Mouse (Mus musculus): ENCODE measurements around the gene Plk2.
A peak's percentile ranks its signal among the peaks of the same experiment; 100 is the strongest.
"Not testable (repeated sequence)": the region's sequence is repeated elsewhere in the genome, so short reads cannot be mapped to it uniquely, and the experiment has no call there.

Plk2 gene

DNA sequence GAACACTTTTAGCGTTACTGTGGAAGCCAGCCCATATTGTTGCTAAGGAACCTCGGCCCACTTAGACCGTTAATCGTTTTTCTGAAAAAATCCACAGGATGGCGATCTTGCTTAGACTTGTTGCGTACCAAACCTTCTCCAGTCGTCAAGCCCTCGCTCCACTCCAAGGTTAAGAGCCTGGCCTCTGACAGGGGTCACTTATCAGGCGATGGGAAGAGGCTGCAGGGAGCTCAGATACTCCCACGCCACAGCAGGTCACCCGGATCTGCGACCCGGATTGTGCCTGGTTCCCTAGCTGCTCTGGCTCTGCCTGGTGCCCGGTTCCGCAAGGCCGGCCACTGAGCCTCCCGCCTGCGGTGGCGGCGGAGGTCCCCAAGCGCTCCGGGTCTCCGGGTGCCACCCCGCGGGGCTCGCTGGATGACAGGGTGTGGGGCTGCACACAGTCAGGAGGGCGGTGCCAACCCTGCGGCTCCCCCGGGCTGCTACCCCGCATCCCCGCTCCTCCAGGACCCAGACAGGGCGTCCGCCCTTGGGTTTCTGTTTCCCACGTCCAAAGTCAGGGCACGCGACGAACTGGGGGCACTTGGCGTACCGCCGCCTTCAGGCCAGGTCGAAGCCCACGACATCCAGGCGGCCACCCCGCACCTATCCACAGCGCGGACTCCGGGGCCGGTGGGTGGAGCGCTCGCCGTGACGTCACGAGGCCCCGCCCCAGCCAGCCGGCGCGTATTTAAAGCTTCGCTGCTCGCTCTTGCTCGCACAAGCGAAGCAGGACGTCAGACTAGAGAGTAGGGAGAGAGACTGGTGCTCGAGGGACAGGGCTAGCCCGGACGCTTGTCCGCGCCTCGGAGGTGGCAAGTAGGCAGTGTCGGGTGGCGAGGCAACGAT lies at the start of gene Plk2:
Gene Plk2, plus strand, starts transcription at position 756 of the 888 bp plus-strand sequence.
- DNase-seq (ENCODE audit: low spot score), result peak; percentile 86

DNA sequence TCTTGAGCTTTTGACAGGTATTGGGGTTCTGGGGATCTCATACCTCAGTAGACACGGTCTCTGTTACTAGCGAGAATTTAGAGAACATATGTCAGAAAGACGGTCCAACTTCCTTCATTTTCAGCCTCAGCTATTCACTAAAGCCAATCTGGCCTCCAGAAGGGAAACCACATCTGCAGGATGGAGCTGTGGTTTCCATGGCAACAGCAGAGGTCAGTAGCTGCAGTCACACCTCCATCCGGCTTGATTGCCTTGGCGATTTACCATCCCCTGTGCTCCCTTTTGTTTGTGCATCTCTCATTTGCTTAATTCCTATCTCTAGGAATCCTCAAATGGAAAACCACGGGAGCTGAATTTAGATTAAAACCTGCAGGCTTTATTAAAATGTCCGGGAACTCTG lies 48.1 kb upstream of the Plk2 start:
- DNase-seq (ENCODE audit: low spot score), result no peak

DNA sequence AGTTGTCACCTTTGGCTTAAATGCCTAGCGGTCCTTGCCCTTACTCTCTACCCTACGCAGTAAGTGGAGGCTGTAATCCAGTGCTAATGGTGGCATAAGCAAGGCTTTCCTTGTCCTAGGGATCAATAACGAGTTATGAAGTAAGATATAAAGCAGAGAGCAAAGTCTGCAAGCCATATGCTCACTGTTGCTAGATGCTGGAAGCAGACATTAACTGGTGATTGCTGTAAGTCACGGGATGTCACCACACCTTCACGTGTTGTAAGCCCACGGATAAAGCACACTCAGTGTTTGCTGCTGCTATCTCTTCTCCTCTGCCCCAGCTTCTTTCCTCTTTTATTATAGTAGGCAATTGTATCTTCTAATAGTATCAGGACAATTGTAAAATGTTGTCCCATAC lies 43.8 kb upstream of the Plk2 start:
- no peak for DNase-seq (ENCODE audit: low spot score)

DNA sequence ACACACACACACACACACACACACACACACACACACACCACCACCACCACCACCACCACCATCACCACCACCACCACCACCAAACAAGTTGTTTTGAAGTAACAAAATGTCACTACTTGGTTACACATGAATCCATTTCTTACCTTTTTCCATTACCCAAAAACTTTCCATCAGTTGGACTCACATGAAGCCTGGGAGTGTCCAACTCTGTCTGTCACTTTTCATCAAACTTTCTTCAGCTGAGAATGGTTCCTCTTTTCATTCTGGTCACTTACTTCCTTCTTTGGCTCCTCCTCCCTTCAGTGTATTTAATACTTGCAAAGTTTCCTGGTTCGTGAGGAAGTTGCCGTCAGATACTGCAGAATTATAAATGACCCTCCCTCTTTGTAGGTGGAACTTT lies 37.9 kb upstream of the Plk2 start, which contains the start of gene Gapt:
Gene Gapt, minus strand, starts transcription at position 259 of the 400 bp plus-strand sequence.
- no peak for DNase-seq (ENCODE audit: low spot score)

DNA sequence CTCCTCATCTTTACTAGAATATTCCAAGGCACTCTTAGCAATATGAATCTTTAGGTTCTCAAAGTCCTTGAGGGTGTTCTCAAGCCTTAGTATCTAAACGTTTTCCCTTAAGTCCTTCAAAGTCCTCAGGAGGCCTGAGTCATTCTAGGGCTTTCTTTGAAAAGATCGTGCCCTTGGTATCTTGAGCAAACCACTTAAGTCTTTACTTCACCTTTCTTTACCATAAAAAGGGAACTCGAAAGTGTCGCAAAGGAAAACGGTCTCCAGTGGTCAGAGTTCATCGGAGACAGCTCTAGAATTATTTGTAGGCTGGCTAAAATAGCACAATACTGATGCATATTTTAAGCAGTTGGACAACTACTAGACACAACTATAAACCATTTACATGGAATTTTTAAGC lies 31.1 kb upstream of the Plk2 start:
- no peak for DNase-seq (ENCODE audit: low spot score)

DNA sequence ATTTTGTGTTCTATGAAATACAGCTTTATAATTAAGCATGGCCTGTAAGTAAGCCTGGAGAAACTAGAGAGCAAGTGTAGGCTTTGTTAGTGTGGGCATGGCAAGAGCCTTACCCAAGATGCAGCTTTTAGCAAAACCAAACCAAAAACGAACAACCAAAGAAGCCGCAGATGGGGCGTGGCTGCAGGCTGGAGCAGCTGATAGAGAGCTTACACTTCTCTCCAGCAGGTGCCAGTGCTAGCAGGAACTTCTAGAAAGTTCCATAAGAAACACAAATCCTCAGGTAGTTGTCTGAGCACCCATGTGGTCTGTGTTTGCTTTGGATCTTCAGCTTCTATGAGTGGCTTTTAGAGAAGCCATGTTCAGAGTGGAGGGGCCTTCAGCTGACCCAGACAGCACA lies 28.4 kb upstream of the Plk2 start:
- DNase-seq (ENCODE audit: low spot score), result no peak

DNA sequence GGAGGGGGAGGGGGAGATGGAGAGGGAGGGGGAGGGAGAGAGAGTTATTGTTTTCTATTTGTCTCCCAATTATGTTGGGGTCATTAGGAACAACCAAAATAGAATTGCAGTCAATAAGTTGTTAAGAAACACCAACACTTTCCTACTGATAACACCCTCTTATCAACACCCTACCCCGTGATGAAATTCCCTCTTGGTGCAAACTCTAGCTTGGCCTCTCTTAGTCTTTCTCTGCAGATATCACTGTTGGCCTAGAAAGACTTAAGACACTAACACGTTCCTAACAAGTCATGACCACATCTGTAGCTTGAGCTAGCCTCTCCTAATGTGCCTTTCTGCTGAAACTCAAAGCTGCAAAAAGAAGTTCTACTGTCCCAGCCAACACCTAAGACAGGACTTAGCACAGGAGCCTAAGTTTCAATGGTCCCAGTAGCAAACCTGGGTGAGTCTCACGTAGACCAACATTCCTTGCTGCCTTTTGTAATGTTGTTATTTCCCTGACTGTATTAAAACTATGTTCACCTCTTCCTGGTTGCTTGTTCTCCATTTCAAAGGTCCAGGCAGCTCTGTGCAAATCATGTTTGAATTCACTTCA lies 26.8 kb upstream of the Plk2 start:
- DNase-seq (ENCODE audit: low spot score), result no peak

DNA sequence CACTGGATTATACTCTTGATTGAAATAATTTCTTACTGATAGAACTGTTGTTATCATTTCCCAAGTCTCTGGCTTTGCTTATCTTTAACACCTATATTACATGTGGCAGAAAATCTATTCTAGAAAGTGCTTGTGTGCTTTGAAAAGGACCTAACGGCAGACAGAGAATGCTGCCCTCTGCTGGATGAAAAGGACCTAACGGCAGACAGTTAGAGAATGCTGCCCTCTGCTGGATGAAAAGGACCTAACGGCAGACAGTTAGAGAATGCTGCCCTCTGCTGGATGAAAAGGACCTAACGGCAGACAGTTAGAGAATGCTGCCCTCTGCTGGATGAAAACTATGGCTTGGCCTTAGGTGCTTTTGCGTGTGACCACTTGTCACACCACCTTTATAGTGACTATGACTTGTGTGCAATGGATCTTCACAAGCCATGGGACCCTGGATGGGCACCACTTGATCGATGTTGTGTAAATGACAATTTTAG lies 26.2 kb upstream of the Plk2 start:
- peak; percentile 72 for DNase-seq (ENCODE audit: low spot score)

DNA sequence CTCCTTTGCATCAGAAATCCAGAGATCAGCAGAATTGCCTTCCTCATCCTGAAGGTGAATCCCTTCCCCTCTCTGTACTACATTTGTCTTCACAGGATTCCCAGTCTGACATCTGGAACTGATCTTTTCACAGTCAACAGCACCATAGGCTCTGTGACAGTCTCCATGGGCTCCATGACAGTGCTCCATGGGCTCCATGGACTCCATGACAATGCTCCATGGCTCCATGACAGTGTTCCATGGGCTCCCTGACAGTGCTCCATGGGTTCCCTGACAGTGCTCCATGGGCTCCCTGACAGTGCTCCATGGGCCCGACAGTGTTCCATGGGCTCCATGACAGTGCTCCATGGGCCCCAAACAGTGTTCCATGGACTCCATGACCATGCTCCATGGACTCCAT lies 25.2 kb upstream of the Plk2 start:
- DNase-seq (ENCODE audit: low spot score), result no peak

DNA sequence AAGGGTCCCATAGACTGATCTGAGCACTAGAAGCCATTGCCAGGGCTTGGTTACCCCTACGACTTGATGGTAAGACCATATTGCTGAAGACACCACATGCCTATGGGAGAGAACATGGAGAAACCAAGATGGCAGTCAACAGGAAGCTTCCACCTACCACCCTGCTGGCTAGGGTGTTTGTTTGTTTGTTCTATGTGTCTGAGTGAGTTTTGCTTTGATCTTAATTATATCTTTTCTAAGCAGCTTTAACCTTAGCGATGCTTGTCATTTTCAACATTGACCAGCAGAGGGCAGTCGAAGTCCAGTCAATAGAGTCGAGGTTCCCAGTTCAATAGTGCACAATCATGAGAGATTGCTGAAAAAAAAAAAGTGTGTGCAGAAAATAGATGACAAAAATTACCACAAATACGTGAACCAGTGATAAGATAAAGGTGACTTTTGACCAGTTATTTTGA lies 12.4 kb upstream of the Plk2 start:
- no peak for DNase-seq (ENCODE audit: low spot score)

DNA sequence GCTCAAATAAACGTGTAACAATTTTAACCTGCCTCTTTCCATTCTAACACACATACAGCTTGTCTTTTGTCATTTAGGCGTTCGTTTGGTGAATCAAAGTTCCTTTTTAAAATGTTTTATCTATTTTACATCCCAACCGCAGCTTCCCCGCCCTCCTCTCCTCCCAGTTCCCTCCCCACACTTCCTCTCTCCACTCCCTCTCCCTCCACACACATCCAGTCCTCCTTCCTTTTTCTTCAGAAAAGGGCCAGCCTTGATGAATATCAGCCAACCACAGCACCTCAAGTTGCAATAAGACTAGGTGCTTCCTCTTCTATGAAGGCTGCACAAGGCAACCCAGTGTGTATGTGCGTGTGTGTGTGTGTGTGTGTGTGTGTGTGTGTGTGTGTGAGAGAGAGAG lies 10.3 kb upstream of the Plk2 start:
- no peak for DNase-seq (ENCODE audit: low spot score)

DNA sequence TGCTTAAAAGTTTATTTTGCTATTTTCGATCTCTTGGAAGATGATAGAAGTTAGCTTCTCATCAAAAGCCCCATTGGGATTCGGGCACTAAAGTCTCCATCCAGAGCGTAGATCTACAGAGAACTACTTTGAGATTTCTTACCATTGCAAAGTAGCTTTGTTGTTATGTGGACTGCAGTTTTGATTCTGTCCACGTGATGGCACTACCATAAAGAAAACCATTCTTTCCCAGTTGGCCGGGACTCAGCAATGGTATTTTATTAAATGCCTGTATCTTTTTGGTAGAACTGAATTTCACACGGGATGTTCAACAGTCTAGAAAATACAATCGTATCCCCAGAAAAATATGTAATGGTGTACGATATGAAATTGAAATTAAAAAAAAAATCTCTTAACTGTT lies 2.6 kb upstream of the Plk2 start:
- peak; percentile 87 for DNase-seq (ENCODE audit: low spot score)

DNA sequence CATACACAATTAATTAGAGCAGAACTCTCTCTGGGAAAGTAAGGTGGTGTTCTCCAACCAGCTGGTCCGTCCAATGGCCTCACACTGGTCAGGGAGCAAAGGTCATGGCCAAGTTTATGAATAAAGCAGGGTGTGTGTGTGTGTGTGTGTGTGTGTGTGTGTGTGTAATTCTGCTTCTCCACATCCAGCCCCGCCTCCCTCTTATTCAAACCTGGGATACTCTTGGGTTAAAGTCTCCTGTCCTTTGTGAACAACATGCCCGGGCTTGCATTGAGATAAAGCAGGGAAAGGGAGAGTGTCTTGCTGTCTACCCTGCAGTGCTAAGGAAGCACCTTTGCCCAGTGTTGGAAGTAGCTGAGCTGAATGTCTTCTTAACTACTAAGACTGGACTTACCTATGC lies 2.2 kb upstream of the Plk2 start:
- no peak for DNase-seq (ENCODE audit: low spot score)

DNA sequence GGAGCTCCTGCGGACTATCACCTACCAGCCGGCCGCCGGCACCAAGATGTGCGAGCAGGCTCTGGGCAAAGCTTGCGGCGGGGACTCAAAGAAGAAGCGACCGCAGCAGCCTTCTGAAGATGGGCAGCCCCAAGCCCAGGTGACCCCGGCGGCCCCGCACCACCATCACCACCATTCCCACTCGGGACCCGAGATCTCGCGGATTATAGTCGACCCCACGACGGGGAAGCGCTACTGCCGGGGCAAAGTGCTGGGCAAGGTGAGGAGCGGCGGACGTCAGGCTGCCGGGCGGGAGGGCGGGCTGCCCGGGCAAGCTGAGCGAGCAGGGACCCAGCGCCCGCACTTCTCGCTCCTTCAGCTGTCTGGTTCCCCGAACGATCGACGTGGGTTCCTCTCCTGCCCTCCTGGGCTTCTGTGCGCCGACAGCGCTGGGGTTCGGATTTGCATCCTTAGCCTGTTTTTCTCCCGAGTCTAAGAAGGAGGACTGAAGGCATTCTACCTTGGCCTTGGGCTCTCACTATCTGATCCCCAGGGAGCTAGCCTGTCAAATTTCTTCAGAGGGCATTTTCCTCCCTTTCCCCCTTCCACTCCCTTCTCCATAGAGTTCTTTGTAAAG lies 441 bp downstream of the Plk2 start:
- no peak for DNase-seq (ENCODE audit: low spot score)

DNA sequence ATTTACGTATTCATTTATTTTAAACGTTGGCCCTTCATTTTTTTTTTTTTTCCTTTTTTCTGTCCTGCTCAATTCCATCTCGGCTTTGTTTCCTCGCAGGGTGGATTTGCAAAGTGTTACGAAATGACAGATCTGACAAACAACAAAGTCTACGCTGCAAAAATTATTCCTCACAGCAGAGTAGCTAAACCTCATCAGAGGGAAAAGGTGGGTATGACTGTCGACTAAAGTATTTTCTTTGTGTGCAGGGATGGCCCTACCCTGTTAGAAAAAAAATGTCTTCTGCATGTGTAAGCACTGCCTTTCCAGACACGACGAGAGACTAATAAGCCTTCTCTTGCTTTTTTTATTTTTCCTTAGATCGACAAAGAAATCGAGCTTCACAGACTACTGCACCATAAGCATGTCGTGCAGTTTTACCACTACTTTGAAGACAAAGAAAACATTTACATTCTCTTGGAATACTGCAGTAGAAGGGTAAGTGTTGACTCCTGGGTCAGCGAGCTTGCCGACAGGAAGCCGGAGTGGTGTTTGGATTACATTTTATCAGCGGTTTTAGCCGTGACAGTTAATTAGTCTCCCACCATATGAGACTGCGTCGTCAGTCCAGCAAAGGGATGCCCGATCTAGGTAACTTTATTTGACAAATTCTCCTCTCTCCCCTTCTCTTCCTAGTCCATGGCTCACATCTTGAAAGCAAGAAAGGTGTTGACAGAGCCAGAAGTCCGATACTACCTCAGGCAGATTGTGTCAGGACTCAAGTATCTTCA lies 1.3 kb downstream of the Plk2 start:
- no peak for DNase-seq (ENCODE audit: low spot score)

DNA sequence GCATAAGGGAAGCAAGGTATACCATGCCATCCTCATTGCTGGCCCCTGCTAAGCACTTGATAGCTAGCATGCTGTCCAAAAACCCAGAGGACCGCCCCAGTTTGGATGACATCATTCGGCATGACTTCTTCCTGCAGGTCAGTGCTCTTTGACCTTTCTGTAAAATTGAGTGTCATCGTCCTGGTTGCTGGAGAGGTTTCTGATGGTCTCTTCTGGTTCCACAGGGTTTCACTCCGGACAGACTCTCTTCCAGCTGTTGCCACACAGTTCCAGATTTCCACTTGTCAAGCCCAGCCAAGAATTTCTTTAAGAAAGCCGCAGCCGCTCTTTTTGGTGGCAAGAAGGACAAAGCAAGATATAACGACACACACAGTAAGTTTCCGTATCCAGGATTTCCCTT lies 2.9 kb downstream of the Plk2 start:
- DNase-seq (ENCODE audit: low spot score), result no peak

DNA sequence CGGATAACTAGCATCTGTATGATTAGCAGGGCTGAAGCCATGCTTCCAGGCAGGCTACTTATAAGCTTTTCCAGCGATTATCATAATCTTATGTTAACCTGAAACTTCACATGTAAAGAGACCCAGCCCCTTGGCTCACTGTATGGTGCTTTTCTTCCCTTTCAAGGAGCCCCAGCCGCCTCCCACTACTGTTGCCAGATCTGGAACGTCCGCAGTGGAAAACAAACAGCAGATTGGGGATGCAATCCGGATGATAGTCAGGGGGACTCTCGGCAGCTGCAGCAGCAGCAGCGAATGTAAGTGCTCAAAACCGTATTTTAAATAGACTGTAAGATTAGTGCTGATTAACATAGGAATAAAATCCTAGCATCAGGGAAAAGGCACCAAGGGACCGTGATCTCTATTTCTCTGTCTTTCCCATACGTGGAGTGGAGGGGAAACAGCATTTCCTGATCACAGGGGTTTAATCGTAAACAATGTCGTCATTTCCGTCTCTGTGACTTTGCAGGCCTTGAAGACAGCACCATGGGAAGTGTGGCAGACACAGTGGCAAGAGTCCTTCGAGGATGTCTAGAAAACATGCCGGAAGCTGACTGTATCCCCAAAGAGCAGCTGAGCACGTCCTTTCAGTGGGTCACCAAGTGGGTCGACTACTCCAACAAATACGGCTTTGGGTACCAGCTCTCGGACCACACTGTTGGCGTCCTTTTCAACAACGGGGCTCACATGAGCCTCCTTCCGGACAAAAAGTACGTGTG lies 3.8 kb downstream of the Plk2 start:
- no peak for DNase-seq (ENCODE audit: low spot score)

DNA sequence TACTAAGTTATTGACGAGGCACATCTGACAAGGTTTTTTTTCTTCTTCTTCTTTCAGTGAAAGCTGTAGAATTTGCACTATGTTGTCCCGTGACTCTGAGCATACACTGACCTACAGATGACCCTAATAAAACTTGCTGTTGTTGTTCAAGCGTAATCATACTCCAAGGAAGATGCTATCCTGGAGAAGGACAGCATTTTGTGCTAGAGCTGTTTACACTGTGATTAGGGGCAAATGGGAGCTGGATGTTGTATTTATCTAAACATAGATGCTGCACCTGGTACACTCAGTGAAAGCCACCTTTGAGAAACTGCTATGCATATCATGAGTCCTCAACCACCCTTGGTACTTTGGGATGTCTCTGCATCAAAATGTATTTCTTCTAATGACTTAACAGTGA lies 6.6 kb downstream of the Plk2 start:
- no peak for DNase-seq (ENCODE audit: low spot score)

DNA sequence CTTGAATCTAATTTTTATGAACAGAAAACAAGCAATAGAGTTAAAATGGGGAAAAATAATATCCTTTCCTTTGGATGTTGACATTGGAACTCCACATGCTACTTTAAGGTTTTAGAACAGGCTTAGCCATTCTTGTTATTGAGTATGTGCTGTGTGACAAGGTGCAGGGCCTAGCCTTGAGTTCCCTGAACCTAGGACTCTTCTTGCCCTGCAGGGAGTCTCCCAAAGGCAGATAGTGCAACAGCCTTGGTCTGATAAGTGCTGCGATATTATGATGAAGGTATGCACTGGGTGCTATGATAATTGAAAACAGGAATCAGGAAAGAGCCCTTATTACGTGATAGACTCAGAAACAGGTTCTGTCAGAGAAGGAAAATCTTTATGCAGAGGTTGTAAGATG lies 7.0 kb downstream of the Plk2 start:
- DNase-seq (ENCODE audit: low spot score), result no peak

DNA sequence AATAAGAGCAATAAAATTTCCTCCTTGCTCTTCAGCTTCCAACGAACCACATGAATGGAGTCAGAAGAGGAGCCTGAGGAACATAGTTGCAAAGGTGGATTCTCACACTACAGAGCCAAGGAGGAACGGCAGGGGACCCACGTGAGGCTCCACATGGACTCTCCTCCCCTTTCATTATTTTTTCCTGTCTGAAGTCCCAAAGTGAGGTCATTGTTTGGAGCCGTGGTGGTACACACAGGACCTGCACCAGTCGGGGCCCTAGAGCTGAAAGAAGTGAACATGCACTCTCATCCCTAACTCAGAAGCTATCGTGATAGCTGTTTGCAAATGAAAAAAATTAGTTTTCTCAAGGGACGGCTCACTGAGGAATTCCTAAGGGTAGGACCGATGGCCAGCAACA lies 9.2 kb downstream of the Plk2 start:
- no peak for DNase-seq (ENCODE audit: low spot score)

DNA sequence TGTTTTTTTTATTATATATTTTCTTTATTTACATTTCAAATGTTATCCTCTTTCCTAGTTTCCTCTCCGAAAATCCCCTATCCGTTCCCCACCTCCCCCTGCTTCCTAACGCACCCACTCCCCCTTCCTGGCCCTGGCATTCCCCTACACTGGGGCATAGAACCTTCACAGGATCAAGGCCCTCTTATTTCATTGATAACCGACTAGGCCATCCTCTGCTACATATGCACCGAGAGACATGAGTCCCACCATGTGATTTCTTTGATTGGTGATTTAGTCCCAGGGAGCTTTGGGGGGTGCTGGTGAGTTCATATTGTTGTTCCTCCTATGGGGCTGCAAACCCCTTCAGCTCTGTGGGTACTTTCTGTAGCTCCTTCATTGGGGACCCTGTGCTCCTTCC lies 9.8 kb downstream of the Plk2 start:
- DNase-seq (ENCODE audit: low spot score), result not testable (repeated sequence)

DNA sequence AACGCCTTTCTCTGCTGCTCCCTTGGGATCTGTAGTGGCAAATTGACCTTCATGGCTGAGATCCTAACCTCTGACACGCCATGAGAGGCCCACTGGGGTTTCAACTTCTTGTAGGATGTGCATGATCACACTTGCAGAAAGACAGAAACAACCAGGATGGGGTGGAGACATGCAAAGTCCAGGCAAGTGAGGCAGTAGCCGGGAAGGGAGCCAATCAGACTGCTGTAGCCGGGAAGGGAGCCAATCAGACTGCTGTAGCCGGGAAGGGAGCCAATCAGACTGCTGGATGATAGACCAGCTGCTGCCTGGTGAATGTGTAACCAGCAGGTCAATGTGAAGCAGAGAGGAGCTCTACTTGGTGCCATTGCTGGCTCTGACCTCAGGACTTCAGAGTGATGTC lies 11.3 kb downstream of the Plk2 start:
- DNase-seq (ENCODE audit: low spot score), result no peak
